Mouse (Mus musculus) cortical plate, adult 2 months (tissue): ENCODE results near the gene Magoh.

Experiments used
- CTCF ChIP-seq: fragments of 200-500 bp; IDR thresholded peaks from 2 replicates; pipeline ENCODE4 v1.5.1; 2011; ENCODE audit warnings: mild to moderate bottlenecking, control low read depth, low read length; ENCODE audit not compliant: insufficient read depth; ENCODE audit errors: extremely low read depth
- POLR2A ChIP-seq: fragments of 200-500 bp; IDR thresholded peaks from 2 replicates; pipeline ENCODE4 v1.6.1; 2011; ENCODE audit warnings: mild to moderate bottlenecking, low read length, control low read depth; ENCODE audit not compliant: insufficient read depth; ENCODE audit errors: extremely low read depth

- TF ChIP-seq POLR2A (no peak), CTCF (no peak)
These were observed 44.8 kb upstream of the Magoh start for GRCm38 (mm10) chr4:107834643-107835314.
